Mouse (Mus musculus) gastrocnemius, adult 2 months (tissue): ENCODE results near the gene Smpdl3b. TPM values are rescaled to one million over a fixed set of nuclear protein-coding genes. Genes with fewer than 3 reads are reported as not detected.
"Not testable (repeated sequence)": the region's sequence is repeated elsewhere in the genome, so short reads cannot be mapped to it uniquely, and the experiment has no call there.

Experiments used
- DNase-seq: peaks from one replicate; pipeline ENCODE4 v3.0.0; 2022
- H3K27ac ChIP-seq: fragments of 200-600 bp; 2 replicates; pipeline ENCODE4 v1.8.1; 2022; ENCODE audit warnings: mild to moderate bottlenecking
- H3K4me3 ChIP-seq: fragments of 200-600 bp; 2 replicates; pipeline ENCODE4 v1.8.1; 2022; ENCODE audit warnings: mild to moderate bottlenecking, moderate library complexity
- CTCF ChIP-seq: fragments of 200-600 bp; IDR thresholded peaks from 2 replicates; pipeline ENCODE4 v1.8.1; 2022; ENCODE audit warnings: antibody characterized with exemption, mild to moderate bottlenecking, moderate library complexity
- intact Hi-C: fragments of 180-260 bp; cut with DNase I; formaldehyde crosslinking; loops from one replicate; pipeline ENCODE4 v1.15.1; 2025
- total RNA-seq, 2 experiments: library from RNA; stranded (reverse); gene quantifications; 2 replicates each; pipeline ENCODE4 v1.2.3; 2021

The Smpdl3b gene
- total RNA-seq, 2 experiments from 2014 or later: 0.47 to 0.66 TPM

- Histone ChIP-seq H3K27ac (no peak overlapping the region), H3K4me3 (no peak overlapping the region)
- no peak for DNase-seq
- intact Hi-C loops: no loop called here
- no peak for TF ChIP-seq CTCF
Observed at GRCm38 (mm10) chr4:132741491-132741890, 15.6 kb downstream of the Smpdl3b start.

- H3K4me3 ChIP-seq, intact Hi-C loops, DNase-seq, H3K27ac ChIP-seq: not testable (repeated sequence)
Observed at GRCm38 (mm10) chr4:132737154-132737553, 19.9 kb downstream of the Smpdl3b start.

DNA sequence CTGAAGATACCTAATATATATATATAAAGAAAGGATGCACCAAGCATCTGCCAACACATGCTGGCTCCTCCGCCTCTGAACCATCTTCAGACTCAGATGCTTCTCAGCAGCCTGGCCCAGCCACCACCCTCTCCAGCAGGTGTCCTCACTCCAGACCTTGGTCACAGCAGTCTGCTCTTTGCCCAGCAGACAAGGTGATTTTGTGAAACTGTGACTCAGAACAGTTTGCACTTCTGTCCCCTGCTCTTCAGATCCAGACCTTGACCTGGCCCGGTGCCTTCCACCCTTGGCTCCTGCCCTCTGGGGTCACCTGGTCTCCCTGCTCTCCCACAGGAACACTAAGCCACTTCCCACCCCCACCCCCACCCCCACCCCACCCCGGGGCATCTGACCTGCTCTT is 21.2 kb downstream of the Smpdl3b start:
- TF ChIP-seq CTCF: no peak
- Histone ChIP-seq H3K27ac (no peak overlapping the region), H3K4me3 (no peak overlapping the region)
- intact Hi-C loops: no loop called here
- no peak for DNase-seq

GRCm38 (mm10) chr4:132735389-132735788 is 21.7 kb downstream of the Smpdl3b start:
- Histone ChIP-seq H3K4me3 (no peak overlapping the region), H3K27ac (no peak overlapping the region)
- intact Hi-C loops: no loop called here
- TF ChIP-seq CTCF: no peak
- DNase-seq: no peak

GRCm38 (mm10) chr4:132734766-132735165 is 22.3 kb downstream of the Smpdl3b start:
- no peak for TF ChIP-seq CTCF
- intact Hi-C loops: no loop called here

GRCm38 (mm10) chr4:132733071-132733770 is 23.8 kb downstream of the Smpdl3b start:
- intact Hi-C loops: no loop called here
- peak overlapping the region; percentile 72; the same call in 1 of the 2 replicates for H3K27ac ChIP-seq
- no peak overlapping the region; the same call in 1 of the 2 replicates for H3K4me3 ChIP-seq
- DNase-seq: no peak
- TF ChIP-seq CTCF: no peak

More at GRCm38 (mm10) chr4:132734766-132735165, 22.3 kb downstream of the Smpdl3b start:
- DNase-seq: no peak
- H3K4me3 ChIP-seq: no peak overlapping the region
- no peak overlapping the region for H3K27ac ChIP-seq

GRCm38 (mm10) chr4:132732148-132732684 is 24.8 kb downstream of the Smpdl3b start, which contains the start of gene Xkr8:
Xkr8 (minus strand) TSS chr4:132732546.
- intact Hi-C loops: no loop called here

GRCm38 (mm10) chr4:132731616-132732015 is 25.4 kb downstream of the Smpdl3b start:
- TF ChIP-seq CTCF: no peak
- no peak for DNase-seq
- peak overlapping the region; percentile 75; the same call in 1 of the 2 replicates for H3K27ac ChIP-seq
- intact Hi-C loops: no loop called here
- H3K4me3 ChIP-seq: peak overlapping the region; percentile 89

More at GRCm38 (mm10) chr4:132732148-132732684, 24.8 kb downstream of the Smpdl3b start, which contains the start of gene Xkr8:
- peak within 1 kb of the TSS; percentile 75 for H3K27ac ChIP-seq
- peak; percentile 27 for TF ChIP-seq CTCF
- peak within 1 kb of the TSS; percentile 89 for H3K4me3 ChIP-seq
- DNase-seq: peak; percentile 96

GRCm38 (mm10) chr4:132728233-132728632 is 28.8 kb downstream of the Smpdl3b start:
- intact Hi-C loops: no loop called here
- TF ChIP-seq CTCF: no peak
- DNase-seq: no peak
- Histone ChIP-seq H3K4me3 (no peak overlapping the region), H3K27ac (no peak overlapping the region)

GRCm38 (mm10) chr4:132718251-132718650 is 38.8 kb downstream of the Smpdl3b start:
- intact Hi-C loops: no loop called here
- no peak overlapping the region for H3K27ac ChIP-seq
- TF ChIP-seq CTCF: no peak
- DNase-seq: no peak
- no peak overlapping the region for H3K4me3 ChIP-seq

GRCm38 (mm10) chr4:132713181-132713580 is 43.9 kb downstream of the Smpdl3b start:
- intact Hi-C loops: no loop called here
- no peak overlapping the region for H3K4me3 ChIP-seq
- no peak overlapping the region for H3K27ac ChIP-seq
- DNase-seq: no peak
- no peak for TF ChIP-seq CTCF

DNA sequence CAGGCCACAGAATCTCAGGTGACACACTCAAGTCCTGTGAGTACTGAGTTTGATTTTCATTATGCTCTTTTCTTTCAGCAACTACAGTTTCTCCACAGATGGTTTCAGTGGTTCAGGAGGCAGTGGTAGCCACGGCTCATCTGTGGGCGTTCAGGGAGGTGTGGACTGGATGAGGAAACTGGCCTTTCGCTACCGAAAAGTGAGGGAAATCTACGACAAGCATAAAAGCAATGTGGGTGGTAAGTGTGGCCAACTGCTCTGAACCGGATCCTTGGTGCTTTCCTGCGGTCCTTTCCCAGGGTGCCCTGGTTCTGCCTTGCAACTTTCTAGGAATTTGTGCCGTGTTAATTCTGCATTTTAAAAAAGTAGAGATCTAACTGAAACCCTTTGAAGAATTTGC is 50.2 kb downstream of the Smpdl3b start:
- H3K27ac ChIP-seq: no peak overlapping the region
- intact Hi-C loops: no loop called here
- no peak for DNase-seq
- TF ChIP-seq CTCF: no peak
- no peak overlapping the region for H3K4me3 ChIP-seq

DNA sequence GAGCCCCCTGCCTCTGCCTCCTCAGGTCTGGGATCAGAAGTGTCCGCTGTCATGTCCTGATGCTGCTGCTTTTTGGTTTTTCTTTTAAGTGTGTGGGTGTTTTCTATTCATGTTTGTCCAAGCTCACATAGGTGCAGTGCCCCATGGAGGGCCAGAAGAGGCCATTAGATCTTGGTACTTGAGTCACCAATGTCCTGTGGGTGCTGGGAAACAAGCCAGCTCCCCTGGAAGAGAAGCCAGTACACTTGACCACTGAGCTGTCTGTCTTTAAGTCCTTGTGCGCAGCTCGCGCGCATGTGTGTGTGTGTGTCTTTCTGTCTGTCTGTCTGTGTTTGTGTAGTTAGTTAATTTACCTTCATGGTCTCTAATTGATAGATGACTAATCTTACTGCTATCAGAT is 55.0 kb downstream of the Smpdl3b start:
- intact Hi-C loops: no loop called here
- no peak overlapping the region for H3K4me3 ChIP-seq

More for the DNA sequence above, 55.0 kb downstream of the Smpdl3b start:
- no peak for DNase-seq
- H3K27ac ChIP-seq: no peak overlapping the region
- no peak for TF ChIP-seq CTCF
